Mouse (Mus musculus) ES-Bruce4 (cell line): ENCODE results near the gene Baiap2l1.

Experiments used
- CTCF ChIP-seq: IDR thresholded peaks from one replicate; pipeline ENCODE4 v1.8.1; 2011; ENCODE audit warnings: low read depth, low read length
- EP300 ChIP-seq: IDR thresholded peaks from 2 replicates; pipeline ENCODE4 v1.6.1; 2011; ENCODE audit warnings: low read depth, low read length; ENCODE audit not compliant: insufficient read depth
- POLR2A ChIP-seq: IDR thresholded peaks from one replicate; pipeline ENCODE4 v1.8.1; 2011; ENCODE audit warnings: low read length; ENCODE audit not compliant: insufficient read depth

DNA sequence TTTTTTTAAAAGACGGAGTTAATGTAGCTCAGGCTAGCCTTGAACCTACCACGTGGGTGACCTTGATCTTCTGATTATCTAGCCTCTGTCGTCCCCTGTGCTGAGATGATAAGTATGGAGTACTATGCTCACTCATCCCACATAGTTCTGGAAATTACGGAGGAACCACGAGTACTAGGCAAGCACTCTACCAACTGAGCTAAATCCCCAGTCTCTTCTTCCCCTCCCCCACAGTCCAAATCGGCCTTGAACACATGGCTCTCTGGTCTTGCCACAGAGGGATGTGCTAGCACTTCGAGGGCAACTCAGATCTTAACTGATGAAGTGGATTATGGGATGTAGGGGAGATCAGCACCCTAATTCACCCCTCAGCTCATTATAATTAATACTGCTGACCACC, 139.9 kb downstream of the Baiap2l1 start:
- no peak for TF ChIP-seq EP300
- no peak for TF ChIP-seq CTCF
- no peak for TF ChIP-seq POLR2A
